Mouse (Mus musculus) ES-E14 (cell line): ENCODE data around the gene Xrcc1.
"Not testable (repeated sequence)": the region's sequence is repeated elsewhere in the genome, so short reads cannot be mapped to it uniquely, and the experiment has no call there.

Experiments used
- HCFC1 ChIP-seq: IDR thresholded peaks from 2 replicates; pipeline ENCODE4 v1.6.1; 2012; ENCODE audit warnings: low read length, inconsistent platforms, borderline replicate concordance; ENCODE audit not compliant: insufficient read depth
- MAFK ChIP-seq: IDR thresholded peaks from 2 replicates; pipeline ENCODE4 v1.6.1; 2014; ENCODE audit warnings: mild to moderate bottlenecking, low read depth, low read length, inconsistent platforms; ENCODE audit not compliant: insufficient read depth
- ZC3H11A ChIP-seq: IDR thresholded peaks from 2 replicates; pipeline ENCODE4 v1.6.1; 2012; ENCODE audit warnings: low read depth, mild to moderate bottlenecking, inconsistent platforms, low read length, borderline replicate concordance
- ZNF384 ChIP-seq: IDR thresholded peaks from 2 replicates; pipeline ENCODE4 v1.6.1; 2012; ENCODE audit warnings: low read depth, low read length, inconsistent platforms

- not testable (repeated sequence) for TF ChIP-seq ZC3H11A, MAFK, ZNF384, HCFC1
Observed at GRCm38 (mm10) chr7:24618374-24618773, 72.3 kb downstream of the Xrcc1 start.
